Mouse (Mus musculus): ENCODE measurements around the gene Hand2.

Gene Hand2

DNA sequence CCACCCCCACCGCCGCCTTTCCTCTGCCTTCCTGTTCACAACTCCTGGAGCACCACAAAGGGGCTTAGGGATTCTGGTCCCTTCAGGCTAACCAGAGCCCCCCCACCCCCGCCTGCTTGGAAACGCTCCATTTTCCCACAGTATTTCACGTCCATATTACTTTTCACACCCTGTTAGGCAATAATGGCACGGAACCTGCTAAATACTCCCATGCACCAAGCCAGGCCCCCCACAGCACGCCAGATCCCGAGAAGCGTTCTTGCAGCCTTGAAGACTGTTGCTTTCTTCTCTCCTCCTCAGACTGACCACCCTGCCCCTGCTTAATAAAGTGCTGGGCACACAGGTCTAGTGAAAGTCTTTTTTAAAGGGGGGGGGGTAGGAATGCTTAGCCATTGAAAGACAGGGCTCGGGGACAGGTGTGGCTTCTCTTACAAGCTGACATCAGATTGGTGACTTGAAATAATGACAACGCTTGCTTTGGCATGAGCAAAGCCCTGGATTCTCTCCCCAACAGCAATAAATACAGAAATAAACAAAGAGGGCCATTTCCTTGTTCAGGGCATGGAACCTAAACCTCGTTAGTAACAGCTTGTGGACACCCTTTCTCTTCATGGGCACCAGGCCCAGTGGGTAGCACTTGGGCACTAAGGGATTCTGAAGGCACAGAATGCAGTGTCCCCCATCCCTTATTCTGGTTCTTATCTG lies 21.8 kb downstream of the Hand2 start:
- no peak for DNase-seq (ENCODE audit: low spot score)

DNA sequence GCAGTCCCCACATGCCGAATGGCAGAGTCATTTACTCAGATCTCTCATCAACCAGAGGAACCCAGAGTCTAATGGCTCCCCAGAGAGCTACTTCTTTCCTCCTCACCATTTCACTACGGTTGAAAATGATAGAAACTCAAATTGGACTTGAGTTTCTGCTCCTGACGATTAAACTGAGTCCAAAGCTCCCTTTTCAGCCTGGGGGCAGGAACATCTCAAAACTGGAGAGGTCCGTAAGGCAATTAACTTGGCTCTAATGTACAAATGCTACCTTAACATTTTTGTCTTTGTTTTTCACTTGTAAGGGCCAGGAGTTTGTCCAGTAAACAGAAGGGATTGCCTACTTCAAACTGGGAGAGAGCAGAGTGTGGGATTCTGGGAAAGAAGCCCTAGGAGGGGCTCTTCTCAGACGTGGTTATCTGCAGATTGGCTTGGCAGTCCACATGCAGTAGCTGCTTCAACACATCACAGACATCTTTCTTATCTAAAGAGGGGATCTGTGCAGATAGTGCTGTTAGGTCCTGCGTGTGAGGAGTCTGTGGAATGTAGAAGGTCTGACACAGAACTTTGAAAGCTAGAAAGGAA lies 23.0 kb downstream of the Hand2 start:
- no peak for DNase-seq (ENCODE audit: low spot score)

DNA sequence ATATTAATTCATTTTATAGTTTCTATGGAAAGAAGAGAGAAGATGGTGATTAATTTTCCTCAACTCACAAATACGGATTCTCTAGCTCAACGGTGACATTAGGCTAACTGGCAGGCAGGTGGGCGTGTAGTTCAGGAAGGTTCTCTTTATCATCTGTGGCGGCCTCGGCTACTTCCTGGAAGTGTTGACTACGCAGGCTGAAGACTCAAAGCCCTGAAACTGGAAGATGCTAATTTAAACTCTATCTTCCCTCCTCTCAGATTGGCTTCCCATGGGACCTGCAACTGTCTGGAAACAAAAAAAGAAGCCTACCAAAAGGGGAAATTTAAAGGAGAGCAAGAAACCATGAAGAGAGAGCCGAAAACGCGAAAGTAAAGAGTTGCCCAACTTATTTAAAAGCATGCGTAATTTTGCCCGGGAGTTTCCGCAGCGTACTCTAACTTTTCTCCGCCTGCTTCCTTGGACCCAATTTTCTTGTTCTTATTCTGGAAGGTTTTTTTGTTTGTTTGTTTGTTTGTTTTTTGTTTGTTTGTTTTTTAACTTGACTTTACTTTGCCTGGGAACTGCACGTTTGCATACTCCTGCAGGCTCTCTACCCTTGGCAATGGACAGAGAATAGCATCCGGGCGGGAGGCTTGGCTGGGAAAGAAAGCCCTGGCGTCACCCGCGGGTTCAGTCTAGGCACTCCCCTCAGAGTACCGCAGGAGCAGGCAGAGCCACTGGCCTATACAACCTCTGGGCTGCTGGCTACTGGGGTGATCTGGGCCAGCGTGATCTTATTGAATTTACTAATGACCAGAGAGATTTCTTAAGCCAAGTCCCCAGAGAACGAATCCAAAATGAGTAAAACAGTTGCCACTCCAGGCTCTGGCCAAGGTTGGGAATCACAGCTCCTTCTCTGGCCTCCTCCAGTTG lies 24.4 kb downstream of the Hand2 start:
- no peak for DNase-seq (ENCODE audit: low spot score)

DNA sequence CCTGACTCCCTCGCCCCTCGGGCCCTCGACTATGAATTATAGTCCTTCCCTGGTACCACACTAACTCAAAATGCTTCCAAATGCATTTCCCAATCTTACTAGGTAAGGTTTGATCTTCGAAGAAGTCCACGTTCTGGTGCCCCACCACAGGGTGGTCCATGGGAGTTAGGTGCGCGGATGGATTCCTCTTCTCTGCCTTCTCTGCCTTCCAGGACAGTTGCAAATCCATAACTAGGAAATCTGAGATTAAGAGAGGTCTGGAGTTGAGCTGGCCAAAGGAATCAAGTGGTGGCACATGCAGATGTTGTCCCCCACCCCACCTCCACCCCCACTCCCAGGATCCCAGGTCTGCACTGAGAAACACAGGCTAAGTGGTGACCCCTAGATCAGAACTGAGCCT lies 25.6 kb downstream of the Hand2 start:
- no peak for DNase-seq (ENCODE audit: low spot score)

DNA sequence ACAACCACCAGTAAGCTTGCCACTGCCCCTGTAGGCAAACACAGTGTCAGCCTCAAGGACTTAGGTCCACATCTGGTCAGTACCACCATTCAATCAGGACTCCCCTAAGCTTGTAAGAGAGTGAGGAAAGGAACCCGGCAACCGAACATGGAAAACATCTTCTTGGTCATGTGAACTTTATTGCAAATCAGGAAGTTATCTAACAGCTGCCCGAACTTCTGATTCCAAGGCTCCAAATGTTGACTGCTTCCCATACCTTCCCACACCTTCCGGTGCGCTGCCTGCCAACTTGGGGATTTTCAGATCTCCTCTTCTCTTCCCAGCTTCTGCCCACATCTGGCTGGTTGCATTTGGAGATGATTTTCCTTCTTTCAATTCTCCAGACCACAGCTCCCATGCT lies 26.4 kb downstream of the Hand2 start:
- no peak for DNase-seq (ENCODE audit: low spot score)

DNA sequence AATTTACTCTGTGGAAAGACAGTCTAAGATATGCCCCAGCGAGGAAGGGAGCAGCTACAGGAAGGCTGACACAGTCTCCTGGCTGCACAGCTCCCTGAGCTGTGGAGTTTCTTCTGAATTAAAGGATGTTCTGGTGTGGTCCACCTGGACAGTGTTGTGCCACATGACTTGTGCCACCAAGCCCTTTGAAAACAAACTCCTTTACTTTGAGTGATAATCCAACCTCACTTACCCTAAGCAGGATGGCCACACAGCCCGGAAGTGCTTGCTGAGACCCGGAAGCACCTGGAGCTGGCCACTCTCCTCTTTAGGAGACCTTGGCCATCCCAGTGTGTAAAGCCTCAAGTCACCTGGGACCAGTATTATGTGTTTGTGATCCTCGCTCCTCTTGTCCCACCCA lies 27.5 kb downstream of the Hand2 start:
- DNase-seq (ENCODE audit: low spot score), result no peak

DNA sequence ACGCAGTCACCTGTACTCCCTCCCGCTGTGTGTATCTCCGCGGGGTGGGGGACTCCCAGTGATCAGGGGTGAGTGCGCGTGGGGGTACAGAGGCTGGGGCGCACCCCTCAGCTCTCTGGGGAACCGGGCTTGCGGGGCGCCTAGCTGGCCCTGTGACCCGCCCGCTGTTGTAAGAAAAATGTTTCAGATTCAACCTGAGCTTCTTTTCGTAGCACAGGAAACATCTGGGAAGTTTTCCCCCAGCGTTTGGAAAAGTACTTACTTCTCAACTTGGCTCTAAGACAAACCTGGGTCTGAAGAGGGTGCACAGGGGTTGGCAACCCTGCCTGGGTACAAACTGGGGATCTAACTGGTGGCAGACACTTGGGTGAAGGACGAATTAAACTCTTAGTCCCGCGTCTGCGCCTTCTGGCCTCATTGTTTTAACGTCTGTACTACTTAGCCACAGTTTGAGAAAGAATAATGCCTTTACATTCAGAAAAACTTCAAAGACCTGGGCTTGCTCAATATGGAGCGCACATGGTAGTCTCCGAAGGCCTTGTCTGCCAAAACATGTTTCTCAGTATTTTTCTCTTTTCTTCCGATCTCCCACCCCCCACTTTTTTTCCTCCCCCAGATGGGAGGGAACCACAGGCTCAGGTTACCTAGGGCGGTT lies 28.2 kb downstream of the Hand2 start:
- no peak for DNase-seq (ENCODE audit: low spot score)

DNA sequence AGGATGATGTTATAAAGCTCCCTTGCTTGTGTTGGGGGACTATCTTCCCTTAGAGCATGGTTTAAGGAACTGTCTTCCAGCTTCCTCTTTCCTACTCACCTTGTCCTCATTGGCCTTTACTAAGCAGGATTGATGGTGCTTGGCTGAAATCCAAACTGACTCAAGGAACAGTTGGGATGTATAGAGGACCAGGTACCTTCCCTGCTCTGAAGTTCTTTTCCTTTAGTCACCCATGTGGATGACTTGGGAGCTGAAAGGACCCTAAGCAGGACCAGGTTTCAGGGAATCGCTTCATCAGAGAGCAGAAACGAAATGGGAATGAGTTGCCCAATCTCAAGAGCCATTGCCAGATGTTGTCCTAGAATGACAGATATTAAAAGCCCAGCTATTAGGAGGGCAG lies 31.1 kb downstream of the Hand2 start:
- no peak for DNase-seq (ENCODE audit: low spot score)

DNA sequence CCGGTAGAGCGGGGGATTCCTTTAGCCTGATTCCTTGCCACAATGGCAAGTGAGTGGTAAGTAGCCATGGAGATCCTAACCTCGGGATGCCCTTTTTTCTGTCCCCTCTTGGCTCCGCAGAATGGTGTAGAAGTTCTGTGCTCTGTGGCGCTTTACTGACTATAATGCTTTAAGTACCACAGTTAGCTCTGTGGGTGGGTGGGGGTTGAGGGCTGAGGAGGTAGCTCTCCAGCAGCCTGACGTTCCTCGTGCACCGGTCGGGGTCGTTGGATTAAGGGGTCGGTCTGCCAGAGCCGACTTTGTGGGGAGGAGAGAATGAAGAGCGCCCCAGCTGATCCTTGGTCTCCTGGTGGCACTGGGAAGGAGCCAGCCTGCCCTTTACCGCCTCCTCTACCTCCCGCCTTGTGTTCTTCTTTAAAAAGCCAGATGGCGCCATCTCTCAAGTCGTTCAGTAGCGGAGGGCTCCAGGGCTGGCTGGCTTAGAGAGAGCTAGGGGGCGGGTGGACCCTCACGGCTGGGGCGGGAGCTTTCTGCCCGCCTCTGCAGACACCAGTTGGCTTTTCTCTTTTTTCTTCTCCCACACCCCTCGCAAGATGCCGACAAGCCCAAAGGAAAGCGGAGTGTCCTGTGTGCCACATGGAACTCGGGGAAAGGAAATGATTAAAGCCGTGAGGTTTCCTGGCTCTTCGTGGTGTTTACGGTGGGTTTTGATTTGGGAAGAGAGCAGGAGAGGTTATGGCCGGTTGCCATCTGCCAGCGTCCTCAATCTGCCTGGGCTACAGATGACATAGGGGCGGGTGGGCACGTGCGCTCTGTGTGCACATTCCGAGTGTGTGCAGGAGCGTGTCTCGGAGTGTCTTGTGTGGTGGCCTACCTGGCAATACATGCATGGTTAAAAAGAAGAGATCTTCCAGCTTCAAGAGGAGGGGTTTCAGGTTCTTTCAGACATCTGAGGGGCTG lies 32.8 kb downstream of the Hand2 start:
- DNase-seq (ENCODE audit: low spot score), result no peak

DNA sequence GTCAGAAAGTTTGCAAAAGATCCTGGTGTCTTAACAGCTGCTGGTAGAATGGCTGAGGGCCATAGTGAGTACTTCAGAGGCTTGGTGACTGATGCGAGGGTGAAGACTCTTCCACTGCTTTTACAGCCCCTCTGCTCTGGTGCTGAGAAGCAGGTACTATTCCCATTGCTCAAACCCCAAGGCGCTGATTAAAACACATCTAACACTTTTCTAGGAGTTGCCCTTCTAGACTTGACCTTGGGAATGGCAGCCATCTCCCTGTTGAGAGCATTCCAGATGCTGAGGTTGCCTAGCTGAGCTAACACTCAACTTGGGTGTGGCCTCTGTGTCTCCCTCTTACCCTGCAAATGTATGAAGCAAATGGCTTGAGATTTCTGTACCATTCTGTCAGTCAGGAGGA lies 34.1 kb downstream of the Hand2 start:
- no peak for DNase-seq (ENCODE audit: low spot score)

DNA sequence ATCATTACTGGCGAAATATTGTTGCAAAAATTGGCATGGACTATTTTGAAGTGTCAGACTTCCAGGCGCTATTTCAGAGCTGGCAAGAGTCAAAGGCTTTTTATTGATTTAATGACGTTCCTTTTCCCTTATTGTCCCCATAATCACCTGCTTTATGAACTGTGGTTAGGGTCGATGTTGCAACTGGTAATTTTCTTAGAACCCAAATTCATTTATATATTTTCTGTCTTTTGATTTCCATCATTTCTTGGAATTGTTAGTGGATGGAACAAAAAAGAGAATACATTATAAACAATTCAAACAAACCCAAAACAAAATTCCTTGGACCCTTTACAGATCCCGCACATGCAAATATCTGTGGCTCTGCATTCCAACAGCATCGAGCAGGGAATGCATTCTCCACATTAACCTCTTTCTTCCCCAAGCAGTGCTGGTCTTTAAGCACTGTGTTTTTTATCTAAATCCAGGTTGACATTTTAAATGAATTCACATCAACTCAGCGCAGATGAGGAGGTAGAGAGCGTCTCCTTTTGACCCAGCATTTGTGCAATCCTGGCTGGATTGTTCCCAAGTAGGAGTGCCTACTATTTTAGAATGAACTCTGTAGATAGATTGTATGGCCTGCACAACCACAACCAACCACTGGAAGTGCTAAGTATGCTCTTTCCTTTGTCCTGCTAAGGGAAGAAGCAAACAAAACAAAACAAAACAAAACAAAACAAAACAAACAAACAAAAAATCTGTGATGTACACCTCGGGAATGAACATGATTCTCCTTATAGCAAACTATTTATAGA lies 35.9 kb downstream of the Hand2 start:
- DNase-seq (ENCODE audit: low spot score), result no peak

DNA sequence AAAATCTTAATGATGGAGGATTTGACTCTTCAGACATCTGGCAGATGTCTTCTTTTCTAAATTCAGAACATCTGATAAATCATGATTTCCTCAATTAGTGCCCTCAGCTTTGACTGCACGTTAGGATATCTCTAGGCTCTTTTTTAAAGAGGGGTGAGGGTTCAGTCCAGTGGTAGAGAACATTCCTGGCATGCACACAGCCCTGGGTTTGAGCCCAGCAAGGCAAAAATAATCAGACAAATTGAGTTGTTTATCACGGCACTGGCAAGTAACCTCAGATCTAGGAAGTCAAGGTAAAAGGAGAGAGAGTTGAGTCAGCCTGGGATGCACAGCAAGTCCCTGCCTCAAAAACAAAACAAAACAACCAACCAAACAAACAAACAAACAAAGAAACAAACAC lies 39.7 kb downstream of the Hand2 start:
- no peak for DNase-seq (ENCODE audit: low spot score)

DNA sequence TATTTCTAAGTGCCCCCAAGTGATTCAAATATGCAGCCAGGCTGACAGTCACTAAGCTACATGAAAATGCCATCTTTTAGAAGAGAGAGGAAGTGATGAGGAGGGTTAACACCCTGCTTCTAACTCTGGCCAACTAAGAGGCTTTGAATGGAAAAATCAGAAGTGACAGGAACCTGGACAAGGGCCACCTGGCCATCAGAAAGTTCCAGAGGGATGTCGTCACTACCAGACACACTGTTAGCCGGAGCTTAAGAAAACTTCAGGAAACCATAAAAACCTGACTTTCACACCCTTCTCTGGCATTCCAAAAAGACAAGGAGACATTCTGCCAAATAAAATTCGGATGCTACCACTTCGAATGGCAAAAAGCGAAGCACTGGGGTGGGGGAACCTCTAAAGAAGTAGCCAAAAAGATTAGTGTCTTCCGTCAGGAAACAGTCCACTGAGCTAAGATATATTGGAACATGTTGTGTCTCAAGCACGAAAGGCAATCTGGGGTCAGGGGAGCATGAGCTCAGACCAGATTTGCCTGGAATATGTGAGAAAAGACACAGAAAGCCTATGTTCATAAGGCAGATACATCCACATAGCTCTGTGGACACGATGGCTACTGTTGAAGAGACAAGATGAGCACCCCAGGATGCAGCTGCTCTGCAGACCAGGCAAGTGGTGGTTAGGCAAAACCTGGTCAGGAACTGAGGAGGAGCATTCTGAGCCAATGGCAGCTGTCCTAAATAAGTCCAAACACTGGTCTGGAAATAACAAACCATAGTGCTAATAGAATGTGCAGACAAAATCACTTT lies 40.4 kb downstream of the Hand2 start:
- DNase-seq (ENCODE audit: low spot score), result no peak

DNA sequence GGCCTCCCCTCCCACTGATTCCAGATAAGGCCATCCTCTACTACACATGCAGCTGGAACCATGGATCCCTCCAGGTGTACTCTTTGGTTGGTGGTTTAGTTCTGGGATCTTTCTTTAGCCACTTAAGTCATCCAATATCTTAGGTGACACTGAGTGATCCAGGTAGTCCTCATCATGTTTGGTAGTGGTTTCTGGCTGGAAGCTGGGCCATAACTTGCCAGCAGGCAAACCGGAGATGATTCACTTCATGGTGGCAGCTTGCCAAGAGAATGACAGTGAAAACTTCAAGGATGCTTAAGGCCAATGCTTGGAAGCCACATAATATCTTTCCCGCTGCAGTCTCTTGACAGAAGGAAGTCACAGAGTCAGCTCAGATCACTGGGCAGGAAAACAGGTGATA lies 42.1 kb downstream of the Hand2 start:
- DNase-seq (ENCODE audit: low spot score), result no peak

DNA sequence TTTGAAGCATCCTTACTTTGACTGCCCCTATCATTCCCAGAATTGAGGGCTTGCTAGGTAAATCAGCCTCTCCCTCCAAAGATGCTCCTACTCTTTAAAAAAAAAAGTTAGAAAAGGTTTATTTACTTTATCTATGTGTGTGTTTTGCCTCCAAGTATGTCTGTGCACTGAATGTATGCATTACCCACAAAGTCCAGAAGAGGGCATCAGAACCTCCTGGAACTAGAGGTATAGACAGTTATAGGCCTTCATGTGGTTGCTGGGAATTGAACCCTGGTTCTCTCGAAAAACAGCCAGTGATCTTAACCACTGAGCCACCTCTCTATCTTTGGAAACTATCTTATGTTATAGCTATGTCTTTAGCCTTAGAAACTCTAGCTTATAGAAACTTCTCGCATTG lies 53.3 kb downstream of the Hand2 start:
- no peak for DNase-seq (ENCODE audit: low spot score)

Measured in ovary, postnatal 14 days (tissue).